Mouse (Mus musculus) midbrain, embryonic 16.5 days (tissue): Measurements from ENCODE around the gene Pparg. TPM values are rescaled to one million over a fixed set of nuclear protein-coding genes. Genes with fewer than 3 reads are reported as not detected.

Experiments used
- ATAC-seq: fragments of 200-750 bp; cut with Nextera tagmentation; 2 replicates; pipeline ENCODE4 v1.8.0; 2017; ENCODE audit warnings: moderate TSS enrichment
- H3K27ac ChIP-seq: fragments of 300-500 bp; sonication (generic); 2 replicates; pipeline ENCODE4 v1.5.1; 2014; ENCODE audit warnings: mild to moderate bottlenecking, low read length, mixed read lengths
- H3K27me3 ChIP-seq: fragments of 300-500 bp; sonication (generic); 2 replicates; pipeline ENCODE4 v1.6.1; 2014; ENCODE audit warnings: low read depth, low read length, mixed read lengths; ENCODE audit not compliant: control insufficient read depth, insufficient read depth
- H3K36me3 ChIP-seq: fragments of 300-500 bp; sonication (generic); 2 replicates; pipeline ENCODE4 v1.6.1; 2014; ENCODE audit warnings: mild to moderate bottlenecking, low read length, moderate library complexity, mixed read lengths; ENCODE audit not compliant: control insufficient read depth, insufficient read depth
- H3K4me1 ChIP-seq: fragments of 300-500 bp; sonication (generic); 2 replicates; pipeline ENCODE4 v1.6.1; 2014; ENCODE audit warnings: mild to moderate bottlenecking, low read length, mixed read lengths; ENCODE audit not compliant: control insufficient read depth, insufficient read depth
- H3K4me2 ChIP-seq: fragments of 300-500 bp; sonication (generic); 2 replicates; pipeline ENCODE4 v1.6.1; 2014; ENCODE audit warnings: mild to moderate bottlenecking, low read length, mixed read lengths
- H3K4me3 ChIP-seq: fragments of 300-500 bp; sonication (generic); 2 replicates; pipeline ENCODE4 v1.5.1; 2014; ENCODE audit warnings: low read depth, mild to moderate bottlenecking, low read length, moderate library complexity, mixed read lengths
- H3K9ac ChIP-seq: fragments of 300-500 bp; sonication (generic); 2 replicates; pipeline ENCODE4 v1.6.1; 2014; ENCODE audit warnings: low read depth, low read length, mixed read lengths
- H3K9me3 ChIP-seq: fragments of 300-500 bp; sonication (generic); replicated peaks from 2 replicates; pipeline ENCODE4 v1.6.1; 2014; ENCODE audit warnings: mild to moderate bottlenecking, low read length, mixed read lengths; ENCODE audit not compliant: control insufficient read depth, poor library complexity, severe bottlenecking
- WGBS: fragments of 180-500 bp; shearing (Covaris S2); extraction: QIAGEN DNeasy Blood & Tissue Kit; methylation state at CpG from one replicate; pipeline ENCODE4 v1.1.7; 2014; 5-methylcytosine and 5-hydroxymethylcytosine counted together
- polyA plus RNA-seq: library from polyadenylated mRNA; unstranded; fragments of >200 nt; fragmentation: Nextera tagmentation; extraction: Ambion mirVana; gene quantifications from 2 replicates; pipeline ENCODE4 v1.2.1, GENCODE M21; 2015

Gene Pparg
- polyA plus RNA-seq, 1 experiment from 2014 or later = 0.39 TPM

- H3K9ac ChIP-seq = no peak overlapping the region
- H3K4me1 ChIP-seq = no peaks in the 10 kb centered on the region
- no peak overlapping the region for H3K4me3 ChIP-seq
- WGBS = 84% methylated on average over 1 of the region's 1 CpGs
- no peak for ATAC-seq
- no peaks in the 10 kb centered on the region for H3K9me3 ChIP-seq
- no peak overlapping the region for H3K27ac ChIP-seq
- H3K4me2 ChIP-seq = no peak overlapping the region
- H3K36me3 ChIP-seq = no peaks in the 10 kb centered on the region
- H3K27me3 ChIP-seq = no peaks in the 10 kb centered on the region
These were observed 161.2 kb downstream of the Pparg start for GRCm38 (mm10) chr6:115521923-115522322.

- Histone ChIP-seq H3K4me1 (no peaks in the 10 kb centered on the region), H3K27me3 (no peaks in the 10 kb centered on the region), H3K36me3 (no peaks in the 10 kb centered on the region), H3K4me2 (no peak overlapping the region), H3K9me3 (no peaks in the 10 kb centered on the region), H3K9ac (no peak overlapping the region), H3K27ac (no peak overlapping the region), H3K4me3 (no peak overlapping the region)
- 83% methylated on average over 6 of the region's 6 CpGs for WGBS
- ATAC-seq = no peak
These were observed 162.0 kb downstream of the Pparg start for GRCm38 (mm10) chr6:115522691-115523146.

DNA sequence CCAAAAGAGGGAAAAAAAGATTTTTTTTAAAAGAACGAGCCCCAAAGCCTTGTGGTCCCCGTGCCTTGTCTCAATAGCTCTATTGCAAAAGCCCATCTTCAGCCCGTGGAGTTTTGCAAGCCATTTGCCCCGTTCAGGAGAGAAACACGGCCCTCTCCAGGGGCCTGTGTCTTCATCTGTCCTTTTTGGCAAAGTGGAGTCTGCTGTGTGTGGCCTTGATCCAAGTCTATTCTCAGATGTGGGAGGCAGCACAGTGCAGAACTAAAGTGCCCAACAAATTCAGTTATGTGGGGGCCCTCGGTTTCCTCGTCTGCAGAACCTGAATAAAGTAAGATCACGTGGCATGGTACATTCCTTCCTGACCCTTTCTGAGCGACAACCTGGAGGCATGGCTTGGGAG, 162.4 kb downstream of the Pparg start:
- no peaks in the 10 kb centered on the region for H3K27me3 ChIP-seq
- no peak for ATAC-seq
- no peaks in the 10 kb centered on the region for H3K4me1 ChIP-seq
- no peaks in the 10 kb centered on the region for H3K9me3 ChIP-seq
- H3K36me3 ChIP-seq = no peaks in the 10 kb centered on the region
- WGBS = 75% methylated on average over 9 of the region's 9 CpGs
- H3K27ac ChIP-seq = no peak overlapping the region
- no peak overlapping the region for H3K4me2 ChIP-seq
- no peak overlapping the region for H3K4me3 ChIP-seq
- H3K9ac ChIP-seq = no peak overlapping the region

DNA sequence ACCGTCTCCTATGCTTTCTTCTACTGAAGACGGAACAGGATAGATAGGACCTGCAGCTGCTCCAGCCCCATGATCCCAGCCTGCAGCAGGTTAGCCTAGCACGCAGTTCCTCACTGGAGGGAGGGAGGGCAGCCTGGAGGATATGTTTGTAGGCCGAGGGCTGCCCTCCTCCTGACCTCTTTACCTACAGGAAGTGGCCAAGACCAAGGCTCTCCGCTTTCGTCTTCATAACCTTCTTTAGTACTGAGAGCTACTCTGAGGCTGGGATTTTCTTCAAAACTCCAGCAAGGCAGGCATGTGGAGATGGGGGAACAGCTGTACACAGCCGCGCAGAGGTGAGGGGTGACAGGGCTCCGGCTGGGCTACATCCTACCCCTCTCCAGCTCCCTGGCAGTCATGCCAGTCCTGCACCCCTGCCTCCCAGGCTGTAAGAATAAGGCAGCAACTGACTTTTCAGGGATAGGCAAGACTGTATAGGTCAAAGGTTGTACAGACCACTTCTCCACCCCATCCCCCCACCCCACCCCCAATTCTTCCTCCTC, 163.8 kb downstream of the Pparg start:
- Histone ChIP-seq H3K4me1 (no peaks in the 10 kb centered on the region), H3K9ac (no peak overlapping the region), H3K9me3 (no peaks in the 10 kb centered on the region), H3K36me3 (no peaks in the 10 kb centered on the region), H3K4me2 (no peak overlapping the region), H3K27me3 (no peaks in the 10 kb centered on the region), H3K4me3 (no peak overlapping the region), H3K27ac (no peak overlapping the region)
- ATAC-seq = no peak
- 86% methylated on average over 9 of the region's 9 CpGs for WGBS

DNA sequence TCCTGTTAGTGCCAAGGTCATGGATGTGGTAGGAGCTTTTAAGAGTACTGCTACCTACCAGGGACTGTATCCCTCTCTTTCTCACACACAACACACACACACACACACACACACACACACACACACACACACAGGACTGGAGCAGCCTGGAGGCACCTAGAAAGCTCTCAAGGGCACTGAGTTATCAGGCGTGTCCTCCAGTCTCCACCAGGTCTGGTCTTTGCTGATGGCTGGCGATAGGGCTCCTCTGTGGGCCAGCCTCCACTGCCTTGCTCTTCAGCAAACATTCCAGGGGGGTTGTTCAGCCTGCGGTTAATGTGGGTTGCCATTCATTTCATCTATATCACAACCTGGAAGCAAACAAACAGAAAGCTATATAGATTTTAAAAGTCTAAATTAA, 166.7 kb downstream of the Pparg start:
- WGBS = 93% methylated on average over 3 of the region's 3 CpGs
- no peak for ATAC-seq

DNA sequence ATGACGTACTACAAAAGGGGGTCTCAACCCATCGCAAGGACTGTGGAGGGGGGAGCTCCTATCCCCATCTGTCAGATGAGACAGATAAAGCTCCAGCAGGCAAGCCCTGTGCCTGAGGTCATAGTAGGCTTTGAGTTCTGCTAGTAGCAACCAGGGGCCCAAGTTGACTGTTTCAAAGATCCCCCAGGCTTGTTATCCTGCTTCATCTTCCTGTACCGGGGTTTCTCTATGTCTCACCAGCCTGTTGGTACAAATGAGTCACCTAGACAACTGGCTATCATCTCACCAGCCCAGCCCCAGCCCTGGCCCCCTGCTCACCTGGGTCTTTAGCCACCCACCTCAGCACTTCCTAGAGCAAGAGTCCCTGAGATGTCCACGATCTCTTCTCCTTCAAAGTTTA, 167.6 kb downstream of the Pparg start:
- 96% methylated on average over 4 of the region's 4 CpGs for WGBS
- no peak for ATAC-seq
- no peaks in the 10 kb centered on the region for H3K27me3 ChIP-seq
- no peaks in the 10 kb centered on the region for H3K4me1 ChIP-seq
- no peak overlapping the region for H3K4me2 ChIP-seq
- no peaks in the 10 kb centered on the region for H3K36me3 ChIP-seq
- no peak overlapping the region for H3K4me3 ChIP-seq
- H3K9me3 ChIP-seq = no peaks in the 10 kb centered on the region
- H3K9ac ChIP-seq = no peak overlapping the region
- H3K27ac ChIP-seq = no peak overlapping the region

More for the DNA sequence above, 166.7 kb downstream of the Pparg start:
- no peaks in the 10 kb centered on the region for H3K27me3 ChIP-seq
- no peak overlapping the region for H3K27ac ChIP-seq
- no peaks in the 10 kb centered on the region for H3K4me1 ChIP-seq
- H3K9ac ChIP-seq = no peak overlapping the region
- no peak overlapping the region for H3K4me2 ChIP-seq
- no peaks in the 10 kb centered on the region for H3K9me3 ChIP-seq
- H3K4me3 ChIP-seq = no peak overlapping the region
- H3K36me3 ChIP-seq = no peaks in the 10 kb centered on the region

- ATAC-seq = no peak
- no peaks in the 10 kb centered on the region for H3K27me3 ChIP-seq
- 84% methylated on average over 7 of the region's 7 CpGs for WGBS
These were observed 173.9 kb downstream of the Pparg start for GRCm38 (mm10) chr6:115534617-115535016.

GRCm38 (mm10) chr6:115536169-115536568, 175.4 kb downstream of the Pparg start:
- Histone ChIP-seq H3K9ac (no peak overlapping the region), H3K4me2 (no peak overlapping the region), H3K9me3 (no peaks in the 10 kb centered on the region), H3K4me1 (peaks cover 3% of the 10 kb centered on the region), H3K27me3 (no peaks in the 10 kb centered on the region), H3K27ac (no peak overlapping the region), H3K36me3 (no peaks in the 10 kb centered on the region), H3K4me3 (no peak overlapping the region)
- ATAC-seq = no peak
- WGBS = 66% methylated on average over 4 of the region's 4 CpGs

More at GRCm38 (mm10) chr6:115534617-115535016, 173.9 kb downstream of the Pparg start:
- Histone ChIP-seq H3K4me2 (no peak overlapping the region), H3K4me1 (peaks cover 3% of the 10 kb centered on the region), H3K27ac (no peak overlapping the region), H3K9me3 (no peaks in the 10 kb centered on the region), H3K4me3 (no peak overlapping the region), H3K9ac (no peak overlapping the region), H3K36me3 (no peaks in the 10 kb centered on the region)

DNA sequence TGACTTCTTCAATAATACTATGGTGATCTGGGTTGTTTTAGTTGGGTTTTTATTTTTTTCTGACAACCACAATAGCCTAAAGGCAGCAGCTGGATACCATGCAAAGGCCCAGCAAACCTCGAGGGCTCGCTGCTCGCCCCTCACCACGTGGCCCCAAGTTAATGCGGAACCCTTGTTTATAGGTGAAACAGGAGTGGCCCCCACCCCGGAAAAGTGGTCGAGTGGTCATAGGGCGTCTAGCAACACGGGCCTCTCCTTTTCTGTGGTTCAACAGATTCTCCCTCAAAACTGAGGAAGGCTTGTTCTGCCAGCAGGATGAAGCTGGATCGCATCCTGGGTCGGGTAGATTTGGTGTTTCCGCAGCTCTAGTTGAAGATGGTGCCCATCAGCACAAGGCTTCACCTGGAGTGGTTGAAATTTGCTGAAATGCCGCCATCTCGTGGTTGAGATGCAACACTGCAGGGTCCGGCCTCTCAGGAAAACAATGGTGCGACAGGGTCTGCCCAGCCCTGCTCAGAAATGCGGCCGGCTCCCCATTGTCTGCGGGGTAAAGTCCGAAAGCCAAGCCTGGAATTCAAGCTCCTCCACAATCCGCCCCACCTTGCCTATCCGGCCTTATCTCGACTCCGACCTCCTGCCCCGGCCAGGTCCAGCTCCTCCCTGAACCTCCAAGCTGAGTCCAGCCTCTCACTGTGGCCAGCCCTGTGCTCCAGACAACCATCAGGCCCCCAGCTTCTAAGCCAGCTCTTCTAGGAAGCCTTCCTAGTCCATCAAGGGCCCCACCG, 178.1 kb downstream of the Pparg start:
- H3K36me3 ChIP-seq = no peaks in the 10 kb centered on the region
- peak overlapping the region; percentile 73 for H3K9ac ChIP-seq
- H3K27me3 ChIP-seq = no peaks in the 10 kb centered on the region
- H3K4me1 ChIP-seq = peaks cover 3% of the 10 kb centered on the region
- no peak overlapping the region for H3K27ac ChIP-seq
- 22% methylated on average over 26 of the region's 26 CpGs for WGBS
- H3K4me3 ChIP-seq = peak overlapping the region; percentile 34
- peak overlapping the region; percentile 70 for H3K4me2 ChIP-seq
- peak; percentile 84 for ATAC-seq
- H3K9me3 ChIP-seq = no peaks in the 10 kb centered on the region
